Mouse (Mus musculus) stomach, embryonic 14.5 days (tissue): ENCODE measurements at regions not wholly inside any gene's neighbourhood (a gene's known extent, or its start where the extent isn't known, plus 50 kb on each side); places are given as distances from the start of the nearest gene placed in this dataset.

Experiments used
- ATAC-seq: fragments of 200-750 bp; cut with Nextera tagmentation; 2 replicates; pipeline ENCODE4 v1.8.0; 2017; ENCODE audit warnings: low read depth, moderate TSS enrichment; ENCODE audit not compliant: insufficient number of reproducible peaks, insufficient read depth, low FRiP score
- H3K27ac ChIP-seq: fragments of 300-500 bp; sonication (generic); 2 replicates; pipeline ENCODE4 v1.5.1; 2014; ENCODE audit warnings: mild to moderate bottlenecking, low read length, moderate library complexity, mixed read lengths
- H3K27me3 ChIP-seq: fragments of 300-500 bp; sonication (generic); 2 replicates; pipeline ENCODE4 v1.6.1; 2014; ENCODE audit warnings: low read length, control low read depth, mixed read lengths; ENCODE audit not compliant: control insufficient read depth, insufficient read depth
- H3K36me3 ChIP-seq: fragments of 300-500 bp; sonication (generic); 2 replicates; pipeline ENCODE4 v1.6.1; 2014; ENCODE audit warnings: mild to moderate bottlenecking, control low read depth, low read length, moderate library complexity, mixed read lengths; ENCODE audit not compliant: control insufficient read depth, insufficient read depth
- H3K4me1 ChIP-seq: fragments of 300-500 bp; sonication (generic); 2 replicates; pipeline ENCODE4 v1.6.1; 2014; ENCODE audit warnings: low read length, control low read depth, mixed read lengths; ENCODE audit not compliant: control insufficient read depth, insufficient read depth
- H3K4me2 ChIP-seq: fragments of 300-500 bp; sonication (generic); replicated peaks from 2 replicates; pipeline ENCODE4 v1.6.1; 2014; ENCODE audit warnings: low read depth, low read length, control low read depth
- H3K4me3 ChIP-seq: fragments of 300-500 bp; sonication (generic); 2 replicates; pipeline ENCODE4 v1.5.1; 2014; ENCODE audit warnings: low read depth, low read length, control low read depth
- H3K9ac ChIP-seq: fragments of 300-500 bp; sonication (generic); replicated peaks from 2 replicates; pipeline ENCODE4 v1.6.1; 2014; ENCODE audit warnings: low read depth, mild to moderate bottlenecking, control low read depth, low read length, moderate library complexity, mixed read lengths
- H3K9me3 ChIP-seq: fragments of 300-500 bp; sonication (generic); 2 replicates; pipeline ENCODE4 v1.6.1; 2016; ENCODE audit warnings: low read depth, low read length, control low read depth; ENCODE audit not compliant: control insufficient read depth
- WGBS: fragments of 180-500 bp; shearing (Covaris S2); extraction: QIAGEN DNeasy Blood & Tissue Kit; methylation state at CpG from one replicate; pipeline ENCODE4 v1.1.7; 2014; 5-methylcytosine and 5-hydroxymethylcytosine counted together

DNA sequence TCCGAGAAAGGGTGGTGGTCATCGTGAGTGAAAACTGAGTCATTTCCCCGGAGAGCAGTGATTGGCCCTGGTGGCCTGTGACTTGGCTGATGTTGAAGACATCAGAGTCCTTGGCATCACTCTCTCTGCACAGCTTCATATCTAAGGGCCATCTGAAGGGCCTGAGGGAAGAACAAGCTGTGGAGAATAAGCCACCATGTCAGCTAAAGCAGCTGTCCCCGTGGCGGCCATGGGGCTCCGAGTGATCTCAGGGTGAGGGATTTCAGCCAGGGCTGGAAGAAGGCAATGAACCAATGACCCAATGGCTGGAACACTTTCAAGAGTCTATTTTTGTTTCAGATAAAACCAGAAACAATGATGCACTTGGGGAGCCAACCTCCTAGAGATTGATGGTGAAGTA, 62.2 kb downstream of the Ttc32 start:
- Histone ChIP-seq H3K36me3 (no peaks in the 10 kb centered on the region), H3K27ac (no peak overlapping the region), H3K4me1 (no peaks in the 10 kb centered on the region), H3K4me3 (no peak overlapping the region), H3K27me3 (no peaks in the 10 kb centered on the region), H3K9me3 (no peaks in the 10 kb centered on the region), H3K9ac (no peak overlapping the region), H3K4me2 (no peak overlapping the region)
- ATAC-seq, result no peak
- 89% methylated on average over 6 of the region's 6 CpGs for WGBS

DNA sequence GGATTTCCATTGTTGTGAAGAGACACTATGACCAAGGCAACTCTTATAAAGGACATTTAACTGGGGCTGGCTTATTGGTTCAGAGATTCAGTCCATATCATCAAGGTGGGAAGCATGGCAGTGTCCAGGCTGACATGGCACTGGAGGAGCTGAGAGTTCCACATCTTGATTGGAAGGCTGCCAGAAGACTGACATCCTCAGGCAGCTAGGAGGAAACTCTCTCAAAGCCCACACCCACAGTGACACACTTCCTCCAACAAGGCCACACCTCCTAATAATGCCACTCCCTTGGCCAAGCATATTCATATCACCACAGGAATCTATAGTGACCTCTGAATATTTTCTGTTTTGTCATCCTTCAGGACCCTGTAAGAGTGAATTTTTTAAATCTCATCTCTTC, 65.3 kb downstream of the Ttc32 start:
- ATAC-seq, result no peak
- no peak overlapping the region for H3K9ac ChIP-seq
- no peaks in the 10 kb centered on the region for H3K27me3 ChIP-seq
- no peak overlapping the region for H3K4me2 ChIP-seq
- no peaks in the 10 kb centered on the region for H3K9me3 ChIP-seq
- H3K4me3 ChIP-seq, result no peak overlapping the region
- no peak overlapping the region for H3K27ac ChIP-seq
- H3K36me3 ChIP-seq, result no peaks in the 10 kb centered on the region
- H3K4me1 ChIP-seq, result no peaks in the 10 kb centered on the region

DNA sequence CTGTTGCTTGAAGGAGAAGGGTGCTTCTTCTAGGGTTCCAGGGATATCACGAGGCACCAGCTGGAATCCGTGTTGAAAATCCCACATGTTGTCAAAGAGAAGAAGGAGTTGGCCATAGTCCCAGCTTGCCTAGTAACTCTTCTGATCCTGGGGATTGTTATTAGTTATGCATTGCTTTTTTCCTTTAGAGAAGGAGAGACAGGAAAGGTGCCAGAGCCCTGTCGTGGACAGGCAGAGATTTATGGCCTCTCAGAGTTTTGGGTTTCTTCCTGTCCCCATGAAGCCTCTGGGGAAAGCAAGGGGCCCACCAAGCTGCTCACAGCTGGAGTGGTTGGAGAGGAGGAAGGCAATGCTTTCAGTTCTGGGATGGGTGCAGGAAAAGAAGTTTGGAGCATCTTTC, 76.6 kb downstream of the Ttc32 start:
- no peak overlapping the region for H3K9ac ChIP-seq
- H3K4me1 ChIP-seq, result peaks cover 4% of the 10 kb centered on the region; the same call in 1 of the 2 replicates
- peak overlapping the region; percentile 63; the same call in 1 of the 2 replicates for H3K27ac ChIP-seq
- 15% methylated on average over 3 of the region's 3 CpGs for WGBS
- no peaks in the 10 kb centered on the region for H3K36me3 ChIP-seq
- H3K4me3 ChIP-seq, result no peak overlapping the region
- no peak for ATAC-seq
- H3K9me3 ChIP-seq, result no peaks in the 10 kb centered on the region
- H3K4me2 ChIP-seq, result no peak overlapping the region
- no peaks in the 10 kb centered on the region for H3K27me3 ChIP-seq

DNA sequence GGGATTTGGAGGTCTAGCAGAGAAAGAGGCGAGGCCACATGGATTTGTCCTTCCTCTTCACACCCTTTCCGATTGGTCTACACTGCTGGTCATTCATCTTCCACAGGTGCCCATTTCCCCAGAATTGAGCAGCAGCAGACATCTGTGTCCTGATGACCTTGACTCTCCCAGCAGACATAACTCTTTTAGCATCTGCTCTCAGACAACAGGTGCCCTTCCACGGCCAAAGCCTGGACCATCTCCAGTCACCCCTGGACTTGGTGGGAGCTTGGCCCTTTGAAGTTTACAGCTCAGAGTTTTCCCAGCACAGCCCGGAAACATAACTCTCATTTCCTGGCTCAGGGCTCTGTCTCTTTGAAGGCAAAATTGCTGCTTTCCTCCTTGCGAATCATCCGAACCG, 80.0 kb downstream of the Ttc32 start:
- WGBS, result 65% methylated on average over 7 of the region's 7 CpGs
- Histone ChIP-seq H3K4me3 (no peak overlapping the region), H3K9ac (no peak overlapping the region), H3K9me3 (no peaks in the 10 kb centered on the region), H3K36me3 (no peaks in the 10 kb centered on the region), H3K27me3 (no peaks in the 10 kb centered on the region), H3K4me2 (no peak overlapping the region), H3K4me1 (peaks cover 4% of the 10 kb centered on the region; the same call in 1 of the 2 replicates), H3K27ac (no peak overlapping the region)
- ATAC-seq, result no peak

DNA sequence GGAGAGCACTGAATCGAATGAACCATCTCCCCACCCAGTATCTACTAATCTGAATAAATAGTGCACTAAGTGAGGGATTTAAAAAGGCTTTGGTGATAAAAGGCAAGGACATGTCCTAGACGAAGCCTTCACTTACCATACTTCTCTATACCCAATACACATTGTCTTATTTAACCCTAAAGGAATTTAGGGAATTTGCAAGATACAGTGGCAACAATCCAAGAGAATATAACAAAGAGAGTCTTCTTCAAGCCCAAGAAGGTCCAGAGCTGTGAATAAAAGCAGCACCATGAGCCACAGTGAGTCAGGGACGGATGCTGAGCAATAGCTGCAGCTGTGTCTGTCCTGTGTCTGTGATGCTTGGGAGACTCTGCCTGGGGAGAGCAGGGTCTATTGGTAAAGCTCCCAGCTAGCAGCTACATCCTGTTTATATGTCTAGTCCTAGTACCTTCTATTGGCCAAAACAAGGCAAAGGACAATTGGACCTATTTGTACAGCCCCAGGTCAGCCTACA, 82.4 kb downstream of the Ttc32 start:
- ATAC-seq, result no peak

DNA sequence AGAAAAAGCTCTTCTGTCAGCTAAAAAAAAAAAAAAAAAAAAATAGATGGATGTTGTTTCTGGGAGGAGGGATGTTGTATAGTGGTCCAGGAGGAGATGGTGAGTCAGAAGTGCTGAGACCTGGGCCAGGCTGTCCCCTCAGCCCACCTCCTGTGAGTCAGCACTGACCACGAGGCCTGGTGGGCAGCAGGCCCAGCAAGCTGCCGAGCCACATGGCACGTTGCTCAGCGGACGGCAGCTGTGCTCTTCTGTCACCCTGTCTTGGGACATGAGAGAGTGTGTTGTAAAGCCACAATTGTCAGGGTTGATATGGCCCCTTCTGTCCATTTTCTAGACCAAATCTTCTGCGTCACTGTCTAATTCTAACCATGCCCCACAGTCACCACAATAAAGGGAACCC, 83.9 kb downstream of the Ttc32 start:
- Histone ChIP-seq H3K9me3 (no peaks in the 10 kb centered on the region), H3K4me1 (no peaks in the 10 kb centered on the region), H3K36me3 (no peaks in the 10 kb centered on the region), H3K9ac (no peak overlapping the region), H3K27ac (no peak overlapping the region), H3K4me2 (no peak overlapping the region), H3K4me3 (no peak overlapping the region), H3K27me3 (no peaks in the 10 kb centered on the region)
- WGBS, result 79% methylated on average over 6 of the region's 6 CpGs
- no peak for ATAC-seq

More for the DNA sequence above, 82.4 kb downstream of the Ttc32 start:
- no peak overlapping the region for H3K9ac ChIP-seq
- no peak overlapping the region for H3K4me2 ChIP-seq
- 74% methylated on average over 3 of the region's 3 CpGs for WGBS
- H3K27me3 ChIP-seq, result no peaks in the 10 kb centered on the region
- H3K4me1 ChIP-seq, result no peaks in the 10 kb centered on the region; the same call in 1 of the 2 replicates
- no peaks in the 10 kb centered on the region for H3K9me3 ChIP-seq
- no peak overlapping the region for H3K27ac ChIP-seq
- no peak overlapping the region for H3K4me3 ChIP-seq
- no peaks in the 10 kb centered on the region for H3K36me3 ChIP-seq

DNA sequence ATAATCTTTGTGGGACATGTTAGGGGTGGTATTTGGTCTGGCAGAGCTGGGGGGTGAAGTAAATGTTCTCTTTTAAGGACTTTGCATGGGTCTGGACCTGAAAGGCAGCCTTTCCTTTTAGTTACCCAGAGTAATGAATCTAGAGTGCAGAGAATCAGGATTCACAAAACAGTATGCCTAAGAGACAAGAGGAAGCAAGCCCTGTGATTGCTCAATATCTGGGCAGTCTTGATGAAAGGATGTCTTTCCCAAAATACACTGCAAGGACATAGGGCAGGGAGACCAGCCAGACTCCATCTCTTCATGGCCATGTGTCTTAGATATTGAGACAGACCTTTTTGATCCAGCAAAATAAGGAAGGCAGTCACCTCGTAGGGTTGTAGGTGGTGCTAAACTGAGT, 84.3 kb downstream of the Ttc32 start:
- no peak overlapping the region for H3K4me3 ChIP-seq
- H3K36me3 ChIP-seq, result no peaks in the 10 kb centered on the region
- no peak overlapping the region for H3K27ac ChIP-seq
- no peak overlapping the region for H3K9ac ChIP-seq
- H3K9me3 ChIP-seq, result no peaks in the 10 kb centered on the region
- H3K4me1 ChIP-seq, result no peaks in the 10 kb centered on the region
- ATAC-seq, result no peak
- WGBS, result 82% methylated on average over 1 of the region's 1 CpGs
- H3K27me3 ChIP-seq, result no peaks in the 10 kb centered on the region
- H3K4me2 ChIP-seq, result no peak overlapping the region

DNA sequence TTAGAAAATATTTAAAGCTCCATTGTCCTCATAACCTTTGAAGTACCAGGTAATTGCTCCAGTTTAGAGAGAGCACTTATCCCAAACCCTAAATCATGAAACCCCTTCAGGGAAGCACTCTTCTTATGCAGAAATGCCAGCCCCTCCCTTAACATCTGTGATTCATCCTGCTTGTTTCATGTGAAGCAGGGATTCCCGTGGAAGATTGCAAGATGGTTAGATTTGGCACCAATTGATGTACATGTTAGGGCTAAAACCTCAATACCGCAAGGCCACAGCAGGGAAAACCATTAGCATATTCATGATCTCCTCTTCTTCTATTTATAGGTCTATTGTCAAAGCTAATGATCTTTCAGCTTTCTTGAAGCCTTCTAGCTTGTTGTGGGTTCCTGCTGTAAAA, 88.8 kb downstream of the Ttc32 start:
- Histone ChIP-seq H3K4me2 (no peak overlapping the region), H3K4me1 (no peaks in the 10 kb centered on the region), H3K27ac (no peak overlapping the region), H3K27me3 (no peaks in the 10 kb centered on the region), H3K36me3 (no peaks in the 10 kb centered on the region), H3K9me3 (no peaks in the 10 kb centered on the region), H3K9ac (no peak overlapping the region), H3K4me3 (no peak overlapping the region)
- 67% methylated on average over 2 of the region's 2 CpGs for WGBS
- ATAC-seq, result no peak

DNA sequence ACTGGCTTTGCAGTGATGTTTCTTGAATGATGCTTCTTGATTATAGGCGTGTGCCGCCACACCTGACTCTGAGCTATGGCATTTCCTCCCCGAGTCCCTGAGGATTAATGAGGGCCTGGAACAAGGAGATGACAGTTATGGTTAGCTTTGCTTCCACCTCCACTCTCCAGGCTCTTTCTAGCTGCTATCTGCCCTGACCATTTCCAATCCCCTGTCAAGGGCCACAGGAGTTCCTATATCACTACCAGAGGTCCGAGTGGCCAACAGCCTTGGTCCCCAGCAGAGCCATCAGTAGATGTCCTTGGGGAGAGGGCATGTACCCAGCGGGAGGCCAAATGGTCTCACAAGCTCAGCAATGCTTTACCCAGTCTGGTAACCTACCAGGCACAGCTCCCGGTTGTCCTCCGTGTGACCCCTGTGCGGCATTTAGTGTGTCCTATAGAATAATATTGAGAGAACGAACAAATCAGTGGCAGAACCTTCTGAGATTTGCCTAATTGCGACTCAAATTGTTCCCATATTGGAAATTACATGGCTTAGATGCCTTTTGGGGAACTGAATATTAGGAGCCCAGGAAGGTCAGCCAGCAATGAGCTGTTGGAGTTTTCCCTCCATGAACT, 98.2 kb downstream of the Ttc32 start:
- no peak for ATAC-seq
- 81% methylated on average over 10 of the region's 10 CpGs for WGBS
- H3K9ac ChIP-seq, result no peak overlapping the region
- H3K27me3 ChIP-seq, result no peaks in the 10 kb centered on the region
- no peak overlapping the region for H3K27ac ChIP-seq
- H3K4me2 ChIP-seq, result no peak overlapping the region
- no peaks in the 10 kb centered on the region for H3K4me1 ChIP-seq
- H3K4me3 ChIP-seq, result no peak overlapping the region
- H3K36me3 ChIP-seq, result no peaks in the 10 kb centered on the region
- H3K9me3 ChIP-seq, result no peaks in the 10 kb centered on the region
